Mouse (Mus musculus) limb, embryonic 15.5 days (tissue): ENCODE data around the gene Matk. TPM values are rescaled to one million over a fixed set of nuclear protein-coding genes. Genes with fewer than 3 reads are reported as not detected.

ENCODE experiments used
- ATAC-seq: fragments of 200-750 bp; cut with Nextera tagmentation; 2 replicates; pipeline ENCODE4 v1.8.0; 2017; ENCODE audit warnings: low read depth, moderate TSS enrichment; ENCODE audit not compliant: insufficient number of reproducible peaks, low FRiP score, low TSS enrichment
- H3K27ac ChIP-seq: fragments of 300-500 bp; sonication (generic); 2 replicates; pipeline ENCODE4 v1.5.1; 2015; ENCODE audit warnings: moderate library complexity, mild to moderate bottlenecking, inconsistent platforms
- H3K27me3 ChIP-seq: fragments of 300-500 bp; sonication (generic); 2 replicates; pipeline ENCODE4 v1.6.1; 2015; ENCODE audit warnings: inconsistent platforms
- H3K36me3 ChIP-seq: fragments of 300-500 bp; sonication (generic); 2 replicates; pipeline ENCODE4 v1.6.1; 2015; ENCODE audit warnings: inconsistent platforms
- H3K4me1 ChIP-seq: fragments of 300-500 bp; sonication (generic); 2 replicates; pipeline ENCODE4 v1.6.1; 2015; ENCODE audit warnings: inconsistent platforms
- H3K4me2 ChIP-seq: fragments of 300-500 bp; sonication (generic); 2 replicates; pipeline ENCODE4 v1.6.1; 2015; ENCODE audit warnings: mild to moderate bottlenecking, inconsistent platforms
- H3K4me3 ChIP-seq: fragments of 300-500 bp; sonication (generic); 2 replicates; pipeline ENCODE4 v1.5.1; 2015; ENCODE audit warnings: mild to moderate bottlenecking, inconsistent platforms
- H3K9ac ChIP-seq: fragments of 300-500 bp; sonication (generic); 2 replicates; pipeline ENCODE4 v1.6.1; 2015; ENCODE audit warnings: inconsistent platforms
- H3K9me3 ChIP-seq: fragments of 300-500 bp; sonication (generic); 2 replicates; pipeline ENCODE4 v1.6.1; 2016; ENCODE audit warnings: inconsistent platforms
- WGBS: fragments of 180-500 bp; shearing (Covaris S2); methylation state at CpG from one replicate; pipeline ENCODE4 v1.1.7; 2015; 5-methylcytosine and 5-hydroxymethylcytosine counted together
- polyA plus RNA-seq: library from polyadenylated mRNA; unstranded; fragments of >200 nt; fragmentation: Nextera tagmentation; extraction: Ambion mirVana; gene quantifications from 2 replicates; pipeline ENCODE4 v1.2.1, GENCODE M21; 2015

Gene Matk
- polyA plus RNA-seq, 1 experiment from 2014 or later, result 6.0 TPM

DNA sequence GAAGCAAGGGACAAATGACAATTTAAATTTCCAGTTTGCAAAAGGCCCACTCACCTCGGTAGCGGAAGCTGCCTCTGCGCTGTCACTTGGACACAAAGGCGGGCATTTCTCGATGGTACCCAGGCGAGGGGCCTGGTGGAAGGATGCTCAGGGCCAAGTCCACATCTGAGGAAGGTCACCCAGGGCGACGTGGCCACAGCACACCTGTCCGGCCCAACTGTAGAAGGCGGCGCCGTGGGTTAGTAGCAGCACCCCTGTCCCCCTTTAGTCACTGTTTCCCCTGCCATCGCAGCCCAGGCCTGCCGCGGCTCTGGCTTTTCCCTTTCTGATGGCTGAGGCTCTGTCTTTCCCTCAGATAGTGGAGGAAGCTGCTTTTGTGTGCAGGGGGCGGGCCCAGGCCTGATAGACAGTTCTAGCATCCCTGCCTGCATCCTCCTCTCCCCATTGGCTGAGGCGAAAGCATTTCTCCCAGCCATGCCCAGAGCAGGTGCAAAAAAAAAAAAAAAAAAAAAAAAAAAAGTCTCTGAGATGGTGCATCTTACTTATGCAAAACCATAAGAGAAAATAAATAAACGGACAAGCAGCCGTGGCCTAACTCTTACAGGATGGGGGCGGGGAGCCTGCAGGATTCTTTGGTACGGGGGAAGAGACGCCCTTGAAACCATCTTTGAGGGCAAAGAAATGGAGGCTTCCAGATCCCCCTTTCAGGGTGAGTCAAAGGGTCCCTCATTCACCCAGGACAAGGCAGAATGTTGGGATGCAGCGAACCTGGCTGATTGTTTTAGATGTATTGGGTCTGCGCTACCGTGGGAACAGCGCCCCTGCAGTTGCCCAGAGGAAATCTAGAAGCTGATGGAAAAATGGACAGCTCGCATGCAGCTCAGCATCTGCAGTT lies 22.1 kb upstream of the Matk start, which contains the start of gene Atcay:
Gene Atcay, minus strand, starts transcription at position 396 of the 895 bp plus-strand sequence.
- ATAC-seq, result no peak
- H3K9ac ChIP-seq, result no peak within 1 kb of the TSS; the same call in 1 of the 2 replicates
- no peaks in the 10 kb centered on the region for H3K36me3 ChIP-seq
- no peak within 1 kb of the TSS for H3K27ac ChIP-seq
- H3K9me3 ChIP-seq, result no peaks in the 10 kb centered on the region
- peak within 1 kb of the TSS; percentile 30; the same call in 1 of the 2 replicates for H3K4me2 ChIP-seq
- WGBS, result 9% methylated on average over 27 of the region's 27 CpGs
- peaks cover 20% of the 10 kb centered on the region for H3K4me1 ChIP-seq
- H3K4me3 ChIP-seq, result 0 out of 2 replicates have a peak within 1 kb of the TSS, but pooled peaks have one; percentile 8
- H3K27me3 ChIP-seq, result peaks cover 50% of the 10 kb centered on the region

DNA sequence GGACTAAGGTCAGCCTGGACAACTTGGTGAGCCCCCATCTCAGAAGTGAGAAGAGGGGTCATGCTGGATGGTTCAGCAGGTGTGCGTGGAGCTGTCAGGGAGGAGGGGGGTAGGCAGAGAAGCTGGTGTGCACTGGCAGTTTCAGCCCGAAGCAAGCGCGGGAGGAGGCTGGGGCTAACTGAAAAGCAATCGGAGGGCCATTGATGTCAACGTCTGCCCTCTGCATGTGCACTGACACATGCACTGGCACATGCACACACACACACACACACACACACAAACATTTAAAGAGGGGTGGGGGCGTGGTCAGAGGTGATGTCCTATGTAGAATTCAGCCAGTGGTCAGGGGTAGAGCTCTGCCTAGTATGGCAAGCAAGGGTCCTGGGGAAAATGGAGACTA lies 21.3 kb upstream of the Matk start:
- no peaks in the 10 kb centered on the region for H3K9me3 ChIP-seq
- H3K36me3 ChIP-seq, result no peaks in the 10 kb centered on the region
- no peak overlapping the region for H3K9ac ChIP-seq
- H3K4me1 ChIP-seq, result peaks cover 20% of the 10 kb centered on the region
- peaks cover 50% of the 10 kb centered on the region for H3K27me3 ChIP-seq
- 49% methylated on average over 7 of the region's 7 CpGs for WGBS
- H3K27ac ChIP-seq, result no peak overlapping the region
- H3K4me2 ChIP-seq, result no peak overlapping the region
- H3K4me3 ChIP-seq, result no peak overlapping the region
- ATAC-seq, result no peak

GRCm38 (mm10) chr10:81232580-81233225 lies 20.0 kb upstream of the Matk start, which contains the start of gene Zfr2:
TSS of gene Zfr2 (plus strand) at chr10:81233155.
- Histone ChIP-seq H3K36me3 (no peaks in the 10 kb centered on the region), H3K4me3 (peak within 1 kb of the TSS; percentile 73), H3K27me3 (peaks cover 51% of the 10 kb centered on the region), H3K27ac (0 out of 2 replicates have a peak within 1 kb of the TSS, but pooled peaks have one; percentile 27), H3K4me1 (peaks cover 21% of the 10 kb centered on the region), H3K9ac (peak within 1 kb of the TSS; percentile 73), H3K9me3 (no peaks in the 10 kb centered on the region), H3K4me2 (peak within 1 kb of the TSS; percentile 73)
- 8% methylated on average over 29 of the region's 29 CpGs for WGBS
- ATAC-seq, result peak; percentile 78

DNA sequence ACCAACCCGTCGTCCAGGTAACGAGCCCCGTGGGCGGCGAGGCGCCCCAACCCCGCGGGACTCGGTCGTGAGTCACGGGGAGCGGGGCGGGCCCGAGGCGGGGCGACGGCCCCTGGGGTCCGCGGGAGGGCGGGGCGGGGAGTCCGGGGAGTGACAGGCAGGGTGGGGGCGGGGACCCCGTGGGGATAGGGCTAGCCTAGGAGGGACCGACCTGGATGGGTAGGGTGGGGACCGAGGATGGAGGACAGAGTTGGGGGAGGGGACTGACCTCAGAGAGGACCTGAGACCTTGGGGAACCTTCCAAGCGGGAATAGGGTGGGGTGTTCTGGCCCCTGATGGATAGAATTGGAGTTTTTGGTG lies 19.5 kb upstream of the Matk start:
- Histone ChIP-seq H3K4me2 (peak overlapping the region; percentile 73), H3K36me3 (no peaks in the 10 kb centered on the region), H3K9ac (peak overlapping the region; percentile 73), H3K27me3 (peaks cover 51% of the 10 kb centered on the region), H3K9me3 (no peaks in the 10 kb centered on the region), H3K27ac (0 out of 2 replicates have a peak overlapping the region, but pooled peaks have one; percentile 27), H3K4me3 (peak overlapping the region; percentile 73), H3K4me1 (peaks cover 25% of the 10 kb centered on the region)
- ATAC-seq, result peak; percentile 30; the same call in 1 of the 2 replicates
- under 1% methylated on average over 20 of the region's 28 CpGs for WGBS

DNA sequence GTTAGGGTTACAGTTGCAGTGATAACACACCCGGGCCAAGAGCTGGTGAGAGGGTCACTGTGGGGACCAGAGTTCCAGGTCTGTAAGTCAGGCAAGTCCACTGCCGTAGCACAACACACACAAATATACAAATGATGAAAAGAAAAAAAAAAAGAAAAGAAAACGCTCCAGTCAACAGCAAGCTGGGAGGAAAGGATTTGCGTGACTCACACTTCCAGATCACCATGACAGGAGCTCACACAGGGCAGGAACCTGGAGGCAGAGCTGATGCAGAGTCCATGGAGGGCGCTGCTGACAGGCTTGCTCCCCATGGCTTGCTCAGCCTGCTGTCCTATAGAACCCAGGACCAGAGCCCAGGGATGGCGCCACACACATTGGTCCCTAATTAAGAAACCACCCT lies 18.5 kb upstream of the Matk start:
- no peak overlapping the region for H3K9ac ChIP-seq
- no peaks in the 10 kb centered on the region for H3K9me3 ChIP-seq
- WGBS, result 81% methylated on average over 6 of the region's 6 CpGs
- H3K27me3 ChIP-seq, result peaks cover 48% of the 10 kb centered on the region
- ATAC-seq, result no peak
- H3K4me2 ChIP-seq, result no peak overlapping the region
- no peaks in the 10 kb centered on the region for H3K36me3 ChIP-seq
- no peak overlapping the region for H3K27ac ChIP-seq
- peaks cover 25% of the 10 kb centered on the region for H3K4me1 ChIP-seq
- no peak overlapping the region for H3K4me3 ChIP-seq

DNA sequence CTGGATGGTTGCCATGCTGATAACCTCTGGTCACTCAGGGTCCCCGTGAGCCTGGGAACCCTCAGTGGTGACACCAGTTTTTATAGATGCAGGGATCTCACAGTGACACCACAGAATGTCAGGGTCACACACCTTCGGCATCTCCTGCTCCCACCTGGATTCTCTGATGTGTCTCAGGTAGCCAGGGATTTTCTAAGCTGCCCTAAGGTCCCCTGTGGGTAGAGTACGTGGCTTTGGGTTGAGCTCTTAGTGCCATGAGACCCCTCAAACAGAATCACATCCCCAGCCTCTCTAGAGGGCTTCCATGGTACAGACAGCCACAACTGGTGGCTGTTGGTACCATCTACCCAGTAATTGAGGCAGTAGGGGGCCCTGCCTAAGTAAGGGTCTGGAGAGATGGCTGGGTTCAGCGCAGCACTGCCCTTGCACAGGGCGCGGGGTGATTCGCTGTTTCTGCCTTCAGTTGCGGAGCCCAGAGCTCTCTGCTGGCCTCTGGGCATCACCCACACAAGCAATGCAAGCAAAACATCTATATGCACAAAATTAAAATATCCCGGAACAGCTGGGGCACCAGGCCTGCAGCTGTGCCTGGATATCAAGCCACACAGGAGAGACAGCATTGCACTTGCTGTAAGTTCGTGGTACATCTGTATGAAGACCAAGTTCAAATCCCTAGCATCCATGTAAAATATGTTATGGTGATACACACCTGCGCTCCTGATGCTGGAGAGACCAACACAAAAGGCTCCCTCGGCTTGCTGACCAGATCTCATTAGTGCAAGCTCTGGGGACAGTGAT lies 16.1 kb upstream of the Matk start:
- WGBS, result 86% methylated on average over 12 of the region's 12 CpGs
- H3K36me3 ChIP-seq, result no peaks in the 10 kb centered on the region
- H3K27ac ChIP-seq, result no peak overlapping the region
- H3K4me1 ChIP-seq, result peaks cover 24% of the 10 kb centered on the region
- no peak overlapping the region for H3K9ac ChIP-seq
- no peaks in the 10 kb centered on the region for H3K9me3 ChIP-seq
- peaks cover 48% of the 10 kb centered on the region for H3K27me3 ChIP-seq
- no peak overlapping the region for H3K4me3 ChIP-seq
- ATAC-seq, result no peak
- H3K4me2 ChIP-seq, result no peak overlapping the region

GRCm38 (mm10) chr10:81238618-81239017 lies 14.1 kb upstream of the Matk start:
- Histone ChIP-seq H3K4me1 (peaks cover 15% of the 10 kb centered on the region), H3K27ac (no peak overlapping the region), H3K27me3 (peaks cover 46% of the 10 kb centered on the region), H3K9me3 (no peaks in the 10 kb centered on the region), H3K4me2 (no peak overlapping the region), H3K9ac (no peak overlapping the region), H3K4me3 (no peak overlapping the region), H3K36me3 (no peaks in the 10 kb centered on the region)
- 80% methylated on average over 2 of the region's 2 CpGs for WGBS
- ATAC-seq, result no peak

GRCm38 (mm10) chr10:81240876-81241275 lies 11.9 kb upstream of the Matk start:
- WGBS, result 21% methylated on average over 13 of the region's 13 CpGs
- Histone ChIP-seq H3K36me3 (no peaks in the 10 kb centered on the region), H3K4me2 (no peak overlapping the region)

DNA sequence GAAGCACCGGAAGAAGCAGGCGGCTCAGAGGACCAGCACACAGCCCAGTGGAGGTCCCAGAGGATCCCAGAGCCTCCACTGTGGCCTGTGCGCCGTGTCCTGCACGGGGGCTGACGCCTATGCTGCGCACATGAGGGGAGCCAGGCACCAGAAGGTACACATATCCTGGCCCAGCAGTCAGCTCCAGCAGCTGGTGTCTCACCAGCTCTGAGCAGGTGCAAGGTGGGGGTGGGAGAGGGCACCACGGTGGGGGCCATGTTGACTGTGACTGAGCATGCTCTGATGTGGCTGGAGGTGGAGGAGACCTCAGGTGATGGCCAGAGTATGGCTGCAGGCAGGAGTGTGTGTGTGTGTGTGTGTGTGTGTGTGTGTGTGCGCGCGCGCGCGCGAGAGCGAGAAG lies 10.7 kb upstream of the Matk start:
- no peaks in the 10 kb centered on the region for H3K9me3 ChIP-seq
- H3K4me3 ChIP-seq, result no peak overlapping the region
- peaks cover 5% of the 10 kb centered on the region; the same call in 1 of the 2 replicates for H3K36me3 ChIP-seq
- H3K9ac ChIP-seq, result no peak overlapping the region
- H3K4me2 ChIP-seq, result no peak overlapping the region
- peaks cover 15% of the 10 kb centered on the region for H3K4me1 ChIP-seq
- H3K27me3 ChIP-seq, result peaks cover 55% of the 10 kb centered on the region
- no peak for ATAC-seq
- WGBS, result 88% methylated on average over 16 of the region's 16 CpGs
- no peak overlapping the region for H3K27ac ChIP-seq

More at GRCm38 (mm10) chr10:81240876-81241275, 11.9 kb upstream of the Matk start:
- peaks cover 15% of the 10 kb centered on the region for H3K4me1 ChIP-seq
- H3K27me3 ChIP-seq, result peaks cover 55% of the 10 kb centered on the region
- no peak overlapping the region for H3K4me3 ChIP-seq
- ATAC-seq, result no peak
- no peak overlapping the region for H3K9ac ChIP-seq
- H3K9me3 ChIP-seq, result no peaks in the 10 kb centered on the region
- no peak overlapping the region for H3K27ac ChIP-seq

DNA sequence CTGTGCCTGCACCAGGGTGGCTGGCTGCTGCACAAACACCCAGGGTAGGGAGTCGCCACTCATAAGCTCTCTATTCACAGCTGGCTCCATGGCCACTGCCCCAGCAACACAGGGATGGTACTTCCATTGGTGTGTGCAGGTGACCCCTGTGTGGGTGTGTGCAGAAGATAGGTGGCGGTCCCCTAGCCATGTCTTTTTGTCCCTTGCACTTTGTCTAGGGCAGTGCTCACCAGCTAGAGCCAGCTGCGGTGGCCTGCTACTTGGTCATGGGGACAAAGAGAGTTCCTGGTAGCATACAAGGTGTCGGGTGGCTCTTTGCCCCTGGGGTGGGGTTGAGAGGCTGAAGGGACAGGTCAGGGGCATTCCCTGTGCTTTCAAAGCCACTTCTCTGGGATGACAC lies 8.6 kb upstream of the Matk start:
- Histone ChIP-seq H3K27ac (no peak overlapping the region), H3K4me1 (peaks cover 10% of the 10 kb centered on the region), H3K36me3 (peaks cover 5% of the 10 kb centered on the region), H3K27me3 (peaks cover 41% of the 10 kb centered on the region), H3K4me3 (no peak overlapping the region), H3K9me3 (no peaks in the 10 kb centered on the region), H3K9ac (no peak overlapping the region), H3K4me2 (no peak overlapping the region)
- ATAC-seq, result no peak
- 74% methylated on average over 4 of the region's 4 CpGs for WGBS

DNA sequence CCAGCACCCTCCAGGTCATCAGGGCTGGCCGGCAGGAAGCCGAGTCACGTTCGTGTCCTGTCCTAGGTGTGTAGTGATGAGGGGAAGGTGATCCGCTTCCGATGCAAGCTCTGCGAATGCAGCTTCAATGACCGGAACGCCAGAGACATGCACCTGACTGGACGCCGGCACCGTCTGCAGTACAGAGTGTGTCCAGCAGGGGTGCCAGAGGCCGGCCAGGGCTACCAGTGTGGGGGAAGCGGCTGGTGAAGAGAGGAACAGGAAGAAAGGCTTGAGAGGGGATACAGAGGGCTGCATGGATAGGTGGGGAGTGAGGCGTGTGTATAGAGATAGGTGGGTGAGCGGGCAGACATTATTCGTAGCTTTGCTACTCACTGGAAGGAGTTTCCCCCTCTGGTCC lies 8.1 kb upstream of the Matk start:
- no peak for ATAC-seq
- peaks cover 5% of the 10 kb centered on the region for H3K36me3 ChIP-seq
- H3K4me3 ChIP-seq, result no peak overlapping the region
- no peak overlapping the region for H3K9ac ChIP-seq
- 7% methylated on average over 17 of the region's 17 CpGs for WGBS
- no peak overlapping the region for H3K4me2 ChIP-seq
- H3K9me3 ChIP-seq, result no peaks in the 10 kb centered on the region
- H3K27me3 ChIP-seq, result peaks cover 37% of the 10 kb centered on the region
- peaks cover 7% of the 10 kb centered on the region for H3K4me1 ChIP-seq
- no peak overlapping the region for H3K27ac ChIP-seq
